Mouse (Mus musculus): ENCODE results near the gene Ormdl3. TPM values are rescaled to one million over a fixed set of nuclear protein-coding genes. Genes with fewer than 3 reads are reported as not detected.

Ormdl3 gene
- polyA plus RNA-seq, 1 experiment from 2014 or later = 99.8 TPM

- Histone ChIP-seq H3K9ac (replicated peaks) (no peak overlapping the region), H3K27ac (replicated peaks) (no peak overlapping the region), H3K9me3 (replicated peaks) (no peaks in the 10 kb centered on the region), H3K4me3 (replicated peaks) (no peak overlapping the region), H3K4me2 (no peak overlapping the region), H3K4me1 (no peaks in the 10 kb centered on the region), H3K27me3 (replicated peaks) (no peaks in the 10 kb centered on the region), H3K36me3 (peaks cover 20% of the 10 kb centered on the region)
- ATAC-seq (ENCODE audit: low FRiP score) = no peak
- WGBS = 93% methylated on average over 5 of the region's 5 CpGs
These were observed 9.4 kb downstream of the Ormdl3 start for GRCm38 (mm10) chr11:98577776-98578175.

DNA sequence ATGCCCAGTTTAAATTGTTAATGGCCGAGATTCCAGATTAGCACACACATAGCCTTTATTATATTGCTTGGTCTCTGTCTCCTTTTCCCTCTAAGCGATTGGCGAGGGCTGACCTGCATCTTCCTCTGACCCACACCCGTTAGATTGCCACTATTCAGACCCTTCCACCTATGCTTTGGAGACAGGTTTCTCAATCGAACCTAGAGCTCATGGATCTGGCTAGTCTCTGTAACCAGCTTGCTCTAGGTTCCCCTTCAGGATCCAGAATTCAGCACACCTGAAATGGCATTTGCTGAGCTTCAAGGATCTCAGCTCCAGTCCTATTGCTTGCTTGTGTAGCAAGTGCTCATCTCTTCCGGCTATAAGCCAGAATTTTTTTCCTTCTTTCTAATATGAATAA lies 17.7 kb downstream of the Ormdl3 start:
- Histone ChIP-seq H3K9ac (replicated peaks) (no peak overlapping the region), H3K27me3 (replicated peaks) (no peaks in the 10 kb centered on the region), H3K4me3 (replicated peaks) (no peak overlapping the region), H3K36me3 (no peaks in the 10 kb centered on the region), H3K9me3 (replicated peaks) (no peaks in the 10 kb centered on the region), H3K4me2 (no peak overlapping the region), H3K4me1 (no peaks in the 10 kb centered on the region), H3K27ac (replicated peaks) (no peak overlapping the region)
- ATAC-seq (ENCODE audit: low FRiP score) = no peak
- WGBS = 84% methylated on average over 6 of the region's 6 CpGs

GRCm38 (mm10) chr11:98568326-98568725 lies 18.8 kb downstream of the Ormdl3 start:
- H3K36me3 ChIP-seq = no peaks in the 10 kb centered on the region
- no peak overlapping the region for H3K4me2 ChIP-seq
- no peak for ATAC-seq (ENCODE audit: low FRiP score)
- no peak overlapping the region for H3K27ac ChIP-seq (replicated peaks)
- 90% methylated on average over 8 of the region's 8 CpGs for WGBS
- no peaks in the 10 kb centered on the region for H3K27me3 ChIP-seq (replicated peaks)
- H3K4me3 ChIP-seq (replicated peaks) = no peak overlapping the region
- H3K9ac ChIP-seq (replicated peaks) = no peak overlapping the region
- H3K9me3 ChIP-seq (replicated peaks) = no peaks in the 10 kb centered on the region
- no peaks in the 10 kb centered on the region for H3K4me1 ChIP-seq

DNA sequence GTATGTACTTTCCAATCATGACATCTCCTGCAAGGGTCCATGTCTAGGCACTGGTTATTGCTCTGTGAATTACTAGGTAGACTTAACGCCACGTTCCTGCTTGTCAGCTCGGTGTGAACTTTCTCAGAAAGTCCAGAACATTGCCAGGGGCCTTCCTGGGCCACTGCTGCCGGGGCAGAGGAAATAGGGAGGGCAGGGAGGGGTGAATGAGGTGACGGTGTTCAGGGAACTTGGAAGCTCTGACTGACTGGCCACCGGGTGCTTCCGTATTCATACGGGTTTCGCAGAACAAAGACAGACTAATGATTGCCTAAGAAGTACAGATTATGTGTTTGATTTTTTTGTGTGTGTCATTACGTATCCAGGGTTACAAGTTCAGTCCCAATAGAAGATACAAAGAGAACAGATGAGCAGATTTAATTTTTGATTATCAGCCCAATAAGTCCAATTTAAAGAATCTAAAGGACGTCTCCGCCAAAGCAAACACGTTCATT lies 23.2 kb downstream of the Ormdl3 start:
- no peaks in the 10 kb centered on the region for H3K4me1 ChIP-seq
- H3K36me3 ChIP-seq = no peaks in the 10 kb centered on the region
- H3K9ac ChIP-seq (replicated peaks) = no peak overlapping the region
- no peak overlapping the region for H3K4me3 ChIP-seq (replicated peaks)
- H3K4me2 ChIP-seq = no peak overlapping the region
- H3K27me3 ChIP-seq (replicated peaks) = no peaks in the 10 kb centered on the region
- no peak for ATAC-seq (ENCODE audit: low FRiP score)
- WGBS = 77% methylated on average over 13 of the region's 13 CpGs
- H3K9me3 ChIP-seq (replicated peaks) = no peaks in the 10 kb centered on the region
- H3K27ac ChIP-seq (replicated peaks) = no peak overlapping the region

- WGBS = 90% methylated on average over 3 of the region's 3 CpGs
- Histone ChIP-seq H3K4me2 (no peak overlapping the region), H3K27ac (replicated peaks) (no peak overlapping the region), H3K36me3 (no peaks in the 10 kb centered on the region), H3K9ac (replicated peaks) (no peak overlapping the region), H3K4me3 (replicated peaks) (no peak overlapping the region), H3K4me1 (no peaks in the 10 kb centered on the region), H3K27me3 (replicated peaks) (0 out of 2 replicates have a peak, but pooled peaks cover 3% of the 10 kb centered on the region), H3K9me3 (replicated peaks) (no peaks in the 10 kb centered on the region)
- ATAC-seq (ENCODE audit: low FRiP score) = no peak
These were observed 24.1 kb downstream of the Ormdl3 start for GRCm38 (mm10) chr11:98563025-98563424.

GRCm38 (mm10) chr11:98560942-98561341 lies 26.2 kb downstream of the Ormdl3 start:
- WGBS = 29% methylated on average over 7 of the region's 7 CpGs
- Histone ChIP-seq H3K4me2 (no peak overlapping the region), H3K36me3 (no peaks in the 10 kb centered on the region), H3K9me3 (replicated peaks) (no peaks in the 10 kb centered on the region), H3K4me3 (replicated peaks) (no peak overlapping the region), H3K9ac (replicated peaks) (no peak overlapping the region), H3K4me1 (no peaks in the 10 kb centered on the region), H3K27ac (replicated peaks) (no peak overlapping the region), H3K27me3 (replicated peaks) (0 out of 2 replicates have a peak, but pooled peaks cover 3% of the 10 kb centered on the region)
- ATAC-seq (ENCODE audit: low FRiP score) = no peak

DNA sequence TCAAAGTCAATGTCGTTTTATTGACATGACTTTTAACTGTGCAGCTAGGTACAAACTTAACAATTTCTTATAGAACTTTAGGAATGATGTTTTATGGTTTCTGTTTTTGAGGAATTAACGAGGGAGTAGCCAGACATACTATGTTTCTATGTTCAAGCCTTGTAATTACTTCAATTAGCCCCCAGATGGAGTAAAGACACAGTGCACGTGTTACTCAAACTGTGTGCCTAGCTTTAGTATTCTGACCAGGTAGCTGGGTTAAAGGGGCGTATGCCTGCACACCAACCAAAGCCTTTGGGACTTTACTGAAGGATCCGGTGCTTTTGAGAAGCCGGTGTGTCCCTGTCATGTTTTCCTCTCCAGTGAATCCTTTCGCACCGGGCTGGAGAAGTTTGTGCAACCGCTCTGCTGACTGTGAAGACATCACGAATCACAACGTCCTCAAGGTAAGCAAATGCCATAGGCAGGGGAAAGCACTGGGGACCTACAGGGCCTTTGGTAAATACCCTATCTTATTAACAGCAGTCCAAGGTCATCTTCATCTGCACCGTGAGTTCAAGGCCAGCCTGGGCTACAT lies 32.0 kb downstream of the Ormdl3 start:
- Histone ChIP-seq H3K4me1 (peaks cover 10% of the 10 kb centered on the region), H3K36me3 (no peaks in the 10 kb centered on the region), H3K9ac (replicated peaks) (no peak overlapping the region), H3K27ac (replicated peaks) (no peak overlapping the region), H3K9me3 (replicated peaks) (no peaks in the 10 kb centered on the region), H3K4me2 (no peak overlapping the region), H3K4me3 (replicated peaks) (no peak overlapping the region), H3K27me3 (replicated peaks) (peaks cover 6% of the 10 kb centered on the region)
- 64% methylated on average over 12 of the region's 12 CpGs for WGBS
- ATAC-seq (ENCODE audit: low FRiP score) = no peak

DNA sequence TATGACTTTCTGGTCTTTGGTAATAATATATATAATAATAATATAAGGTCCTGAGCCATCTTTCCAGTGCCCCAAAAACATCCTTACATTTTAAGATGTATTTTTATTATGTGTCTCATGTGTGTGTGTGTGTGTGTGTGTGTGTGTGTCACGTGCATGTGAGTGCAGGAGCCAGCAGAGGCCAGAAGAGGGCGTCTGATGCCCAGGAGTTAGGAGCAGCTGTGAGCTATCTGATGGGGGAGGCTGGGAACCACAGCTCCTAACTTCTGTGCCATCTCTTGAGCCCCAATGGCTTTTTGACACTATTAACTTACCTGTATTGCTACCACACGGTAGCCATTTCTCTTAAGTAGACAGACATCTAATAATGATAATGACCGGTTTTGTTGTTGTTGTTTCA lies 33.2 kb downstream of the Ormdl3 start:
- H3K4me2 ChIP-seq = no peak overlapping the region
- 93% methylated on average over 4 of the region's 4 CpGs for WGBS
- peaks cover 10% of the 10 kb centered on the region for H3K4me1 ChIP-seq
- H3K9ac ChIP-seq (replicated peaks) = no peak overlapping the region
- H3K27ac ChIP-seq (replicated peaks) = no peak overlapping the region
- H3K4me3 ChIP-seq (replicated peaks) = no peak overlapping the region
- H3K27me3 ChIP-seq (replicated peaks) = peaks cover 19% of the 10 kb centered on the region
- no peak for ATAC-seq (ENCODE audit: low FRiP score)
- no peaks in the 10 kb centered on the region for H3K9me3 ChIP-seq (replicated peaks)
- H3K36me3 ChIP-seq = no peaks in the 10 kb centered on the region

GRCm38 (mm10) chr11:98550975-98551828 lies 36.0 kb downstream of the Ormdl3 start, which contains the start of gene Zpbp2:
TSS of gene Zpbp2 (plus strand) at chr11:98551097.
- Histone ChIP-seq H3K36me3 (no peaks in the 10 kb centered on the region), H3K27me3 (replicated peaks) (peaks cover 42% of the 10 kb centered on the region), H3K9me3 (replicated peaks) (no peaks in the 10 kb centered on the region), H3K4me3 (replicated peaks) (peak within 1 kb of the TSS; percentile 61), H3K4me2 (peak within 1 kb of the TSS; percentile 71), H3K9ac (replicated peaks) (peak within 1 kb of the TSS; percentile 63), H3K27ac (replicated peaks) (peak within 1 kb of the TSS; percentile 91), H3K4me1 (peaks cover 10% of the 10 kb centered on the region)
- WGBS = under 1% methylated on average over 51 of the region's 51 CpGs
- ATAC-seq (ENCODE audit: low FRiP score) = peak; percentile 97

DNA sequence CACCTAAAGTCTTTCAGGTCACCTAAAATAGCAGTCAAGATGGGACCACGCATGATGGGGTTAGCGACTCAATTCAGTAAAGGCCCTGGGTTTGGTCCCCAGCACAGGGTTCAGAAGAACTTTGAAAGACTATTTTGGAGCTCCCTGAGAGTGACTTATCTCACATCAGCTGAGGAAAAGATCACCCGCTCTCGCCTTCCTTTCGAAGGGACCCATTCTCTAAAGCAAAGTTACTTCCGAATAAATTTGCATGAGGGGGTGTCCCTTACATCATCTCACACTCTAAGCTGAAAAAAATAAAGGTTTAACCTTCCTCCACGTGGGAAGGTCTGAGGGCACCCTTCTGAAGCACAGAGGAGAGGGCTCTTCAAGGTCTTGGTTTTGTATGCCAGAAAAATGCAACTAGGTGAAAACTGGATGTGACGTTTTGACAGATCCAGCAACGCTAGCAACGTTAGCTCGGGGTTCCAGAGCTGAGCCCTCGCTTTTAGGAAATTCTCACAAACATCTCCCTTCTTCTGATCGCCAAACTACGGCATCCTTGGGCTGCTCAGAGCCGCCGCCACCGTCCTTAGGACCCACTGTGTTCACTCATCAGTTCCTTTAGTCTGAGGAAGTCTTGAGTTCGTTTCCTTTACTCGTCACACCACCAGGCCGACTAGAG lies 36.7 kb downstream of the Ormdl3 start:
- Histone ChIP-seq H3K4me1 (peaks cover 17% of the 10 kb centered on the region), H3K36me3 (no peaks in the 10 kb centered on the region), H3K4me3 (replicated peaks) (peak overlapping the region; percentile 61), H3K27me3 (replicated peaks) (peaks cover 50% of the 10 kb centered on the region), H3K9ac (replicated peaks) (peak overlapping the region; percentile 48), H3K9me3 (replicated peaks) (no peaks in the 10 kb centered on the region), H3K27ac (replicated peaks) (0 out of 2 replicates have a peak overlapping the region, but pooled peaks have one; percentile 91), H3K4me2 (peak overlapping the region; percentile 71)
- WGBS = 23% methylated on average over 20 of the region's 20 CpGs
- ATAC-seq (ENCODE audit: low FRiP score) = peak; percentile 4; the same call in 1 of the 2 replicates

- H3K36me3 ChIP-seq = no peaks in the 10 kb centered on the region
- H3K9me3 ChIP-seq (replicated peaks) = no peaks in the 10 kb centered on the region
- no peak for ATAC-seq (ENCODE audit: low FRiP score)
- peaks cover 20% of the 10 kb centered on the region for H3K4me1 ChIP-seq
- 69% methylated on average over 4 of the region's 4 CpGs for WGBS
- H3K4me2 ChIP-seq = no peak overlapping the region
- H3K4me3 ChIP-seq (replicated peaks) = no peak overlapping the region
- no peak overlapping the region for H3K9ac ChIP-seq (replicated peaks)
- peaks cover 53% of the 10 kb centered on the region for H3K27me3 ChIP-seq (replicated peaks)
- H3K27ac ChIP-seq (replicated peaks) = no peak overlapping the region
These were observed 37.8 kb downstream of the Ormdl3 start for GRCm38 (mm10) chr11:98549363-98549762.
